Mouse (Mus musculus) urinary bladder, postnatal 10 days (tissue): ENCODE results near the gene Wnt9b.

Source experiments
- DNase-seq: peaks from one replicate; pipeline ENCODE4 v3.0.0; 2022; ENCODE audit warnings: low spot score

Wnt9b gene

GRCm38 (mm10) chr11:103731594-103731993 lies 18.0 kb downstream of the Wnt9b start:
- no peak for DNase-seq

- no peak for DNase-seq
Observed at GRCm38 (mm10) chr11:103729282-103729985, 20.2 kb downstream of the Wnt9b start.

GRCm38 (mm10) chr11:103724331-103724771 lies 25.3 kb downstream of the Wnt9b start:
- DNase-seq, result no peak

GRCm38 (mm10) chr11:103722040-103722481 lies 27.6 kb downstream of the Wnt9b start:
- no peak for DNase-seq

GRCm38 (mm10) chr11:103721468-103722039 lies 28.1 kb downstream of the Wnt9b start:
- DNase-seq, result no peak

- DNase-seq, result no peak
Observed at GRCm38 (mm10) chr11:103719436-103719835, 30.2 kb downstream of the Wnt9b start.

GRCm38 (mm10) chr11:103716971-103717370 lies 32.6 kb downstream of the Wnt9b start:
- DNase-seq, result no peak

GRCm38 (mm10) chr11:103714074-103714473 lies 35.5 kb downstream of the Wnt9b start:
- no peak for DNase-seq

GRCm38 (mm10) chr11:103711851-103712587 lies 37.6 kb downstream of the Wnt9b start:
- DNase-seq, result no peak

- no peak for DNase-seq
Observed at GRCm38 (mm10) chr11:103709982-103710381, 39.6 kb downstream of the Wnt9b start.

GRCm38 (mm10) chr11:103707005-103707404 lies 42.6 kb downstream of the Wnt9b start:
- no peak for DNase-seq

GRCm38 (mm10) chr11:103698226-103698625 lies 51.4 kb downstream of the Wnt9b start:
- no peak for DNase-seq

GRCm38 (mm10) chr11:103697565-103698176 lies 52.0 kb downstream of the Wnt9b start, which contains the start of gene Gosr2:
Gene Gosr2, minus strand, starts transcription at chr11:103697898.
- peak; percentile 54 for DNase-seq

GRCm38 (mm10) chr11:103696851-103697564 lies 52.6 kb downstream of the Wnt9b start:
- no peak for DNase-seq

- no peak for DNase-seq
Observed at GRCm38 (mm10) chr11:103693241-103693640, 56.4 kb downstream of the Wnt9b start.

GRCm38 (mm10) chr11:103691036-103691435 lies 58.6 kb downstream of the Wnt9b start:
- no peak for DNase-seq

- no peak for DNase-seq
Observed at GRCm38 (mm10) chr11:103688980-103689378, 60.6 kb downstream of the Wnt9b start.

- no peak for DNase-seq
Observed at GRCm38 (mm10) chr11:103688271-103688979, 61.2 kb downstream of the Wnt9b start.

GRCm38 (mm10) chr11:103686706-103687105 lies 62.9 kb downstream of the Wnt9b start:
- DNase-seq, result no peak

- DNase-seq, result no peak
Observed at GRCm38 (mm10) chr11:103685261-103685736, 64.3 kb downstream of the Wnt9b start.
